Comparison of ENCODE assay signal across 13 mouse cellular contexts in the genomic region with DNA sequence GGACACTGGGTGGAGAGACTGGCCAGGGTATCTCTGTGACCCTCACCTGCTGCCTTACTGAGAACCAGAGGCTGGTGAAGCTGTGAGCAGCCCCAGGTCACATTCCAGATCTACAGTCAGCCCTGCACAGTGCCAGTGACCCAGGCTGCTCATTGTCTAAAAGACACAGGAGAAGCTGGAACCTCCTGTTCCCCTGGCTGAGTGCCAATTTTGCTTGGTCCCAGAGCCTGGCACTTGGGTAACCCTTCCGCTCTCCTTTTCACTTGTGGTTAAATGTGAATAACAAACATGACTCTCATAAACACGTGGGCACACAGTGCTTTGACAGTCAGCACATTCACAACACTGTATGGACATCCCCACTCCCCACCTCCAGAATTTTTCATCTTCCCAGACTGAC.
DNase-seq lines count a peak whose midpoint lies in the region; ATAC-seq lines count a peak whose summit lies in the region.
"Had no signal": no experiment of that assay in that cellular context is flagged by ENCODE, and none has a peak within 500 bp of the region (broad histone marks: within the 10 kb centered on the region; RNA-seq: fewer than 3 reads in every experiment).

No protein-coding gene starts in this region.

- no peak overlapping the region for H3K4me2 ChIP-seq in kidney, embryonic 16.5 days (replicated peaks; ENCODE audit: low read depth, low read length)
- H3K4me2 ChIP-seq in kidney, embryonic 14.5 days (replicated peaks; ENCODE audit: low read depth, low read length), result no peak overlapping the region
- H3K4me2 ChIP-seq in neural tube, embryonic 14.5 days (ENCODE audit: low read depth, low read length), result no peak overlapping the region
- H3K4me2 ChIP-seq in neural tube, embryonic 15.5 days, result no peak overlapping the region
- H3K4me2 ChIP-seq: forebrain, embryonic 12.5 days; midbrain, embryonic 12.5 days had no signal

- H3K9ac ChIP-seq in kidney, embryonic 16.5 days (replicated peaks; ENCODE audit: low read length), result no peak overlapping the region
- no peak overlapping the region for H3K9ac ChIP-seq in kidney, embryonic 14.5 days (ENCODE audit: low read depth, low read length)
- no peak overlapping the region for H3K9ac ChIP-seq in neural tube, embryonic 14.5 days (replicated peaks; ENCODE audit: low read depth, low read length)
- no peak overlapping the region for H3K9ac ChIP-seq in neural tube, embryonic 15.5 days (replicated peaks)
- H3K9ac ChIP-seq: forebrain, embryonic 12.5 days; midbrain, embryonic 12.5 days had no signal

- H3K27me3 ChIP-seq in kidney, embryonic 16.5 days (ENCODE audit: insufficient read depth, low read length), result no peaks in the 10 kb centered on the region
- H3K27me3 ChIP-seq in kidney, embryonic 14.5 days (ENCODE audit: control insufficient read depth, insufficient read depth, low read length), result no peaks in the 10 kb centered on the region
- H3K27me3 ChIP-seq in neural tube, embryonic 14.5 days (ENCODE audit: control insufficient read depth, insufficient read depth, low read length), result no peaks in the 10 kb centered on the region
- H3K27me3 ChIP-seq in neural tube, embryonic 15.5 days (replicated peaks), result no peaks in the 10 kb centered on the region
- H3K27me3 ChIP-seq: forebrain, embryonic 12.5 days; midbrain, embryonic 12.5 days had no signal

- H3K36me3 ChIP-seq in kidney, embryonic 16.5 days (ENCODE audit: insufficient read depth, low read length), result no peaks in the 10 kb centered on the region
- H3K36me3 ChIP-seq in kidney, embryonic 14.5 days (ENCODE audit: control insufficient read depth, insufficient read depth, low read length), result no peaks in the 10 kb centered on the region
- H3K36me3 ChIP-seq in neural tube, embryonic 14.5 days (ENCODE audit: control insufficient read depth, insufficient read depth, low read length), result no peaks in the 10 kb centered on the region
- no peaks in the 10 kb centered on the region for H3K36me3 ChIP-seq in neural tube, embryonic 15.5 days
- H3K36me3 ChIP-seq: forebrain, embryonic 12.5 days; midbrain, embryonic 12.5 days had no signal

- no peak overlapping the region for H3K27ac ChIP-seq in kidney, embryonic 16.5 days (ENCODE audit: low read length)
- no peak overlapping the region for H3K27ac ChIP-seq in kidney, embryonic 14.5 days (ENCODE audit: low read depth, low read length)
- no peak overlapping the region for H3K27ac ChIP-seq in neural tube, embryonic 14.5 days (ENCODE audit: low read depth, low read length)
- H3K27ac ChIP-seq in neural tube, embryonic 15.5 days (replicated peaks), result no peak overlapping the region
- H3K27ac ChIP-seq: forebrain, embryonic 12.5 days; heart, adult 2 months; midbrain, embryonic 12.5 days had no signal

- no peaks in the 10 kb centered on the region for H3K9me3 ChIP-seq in kidney, embryonic 16.5 days (ENCODE audit: low read length)
- no peaks in the 10 kb centered on the region for H3K9me3 ChIP-seq in kidney, embryonic 14.5 days (ENCODE audit: control insufficient read depth, low read length)
- no peaks in the 10 kb centered on the region for H3K9me3 ChIP-seq in neural tube, embryonic 14.5 days (ENCODE audit: control insufficient read depth, low read length)
- H3K9me3 ChIP-seq in neural tube, embryonic 15.5 days (replicated peaks), result no peaks in the 10 kb centered on the region
- H3K9me3 ChIP-seq: forebrain, embryonic 12.5 days had no signal

- no peak overlapping the region for H3K4me3 ChIP-seq in kidney, embryonic 16.5 days (ENCODE audit: low read length)
- H3K4me3 ChIP-seq in kidney, embryonic 14.5 days (ENCODE audit: low read length), result no peak overlapping the region
- H3K4me3 ChIP-seq in neural tube, embryonic 14.5 days (ENCODE audit: low read depth, low read length), result no peak overlapping the region
- no peak overlapping the region for H3K4me3 ChIP-seq in neural tube, embryonic 15.5 days (replicated peaks)
- H3K4me3 ChIP-seq: forebrain, embryonic 12.5 days; heart, adult 2 months; midbrain, embryonic 12.5 days had no signal

- WGBS in kidney, embryonic 16.5 days, result 80% methylated on average over 2 of the region's 2 CpGs
- 91% methylated on average over 2 of the region's 2 CpGs for WGBS in kidney, embryonic 14.5 days
- WGBS in neural tube, embryonic 14.5 days, result 75% methylated on average over 2 of the region's 2 CpGs
- WGBS in neural tube, embryonic 15.5 days, result 81% methylated on average over 2 of the region's 2 CpGs

- no peaks in the 10 kb centered on the region for H3K4me1 ChIP-seq in kidney, embryonic 16.5 days (ENCODE audit: insufficient read depth, low read length)
- H3K4me1 ChIP-seq in kidney, embryonic 14.5 days (ENCODE audit: control insufficient read depth, insufficient read depth, low read length), result no peaks in the 10 kb centered on the region
- no peaks in the 10 kb centered on the region for H3K4me1 ChIP-seq in neural tube, embryonic 14.5 days (ENCODE audit: control insufficient read depth, insufficient read depth, low read length)
- H3K4me1 ChIP-seq in neural tube, embryonic 15.5 days, result 0 out of 2 replicates have a peak, but pooled peaks cover under 1% of the 10 kb centered on the region
- H3K4me1 ChIP-seq: forebrain, embryonic 12.5 days; midbrain, embryonic 12.5 days had no signal

- peak; percentile 12 for DNase-seq in adrenal gland, postnatal 25 days
- no peak for DNase-seq in adrenal gland, postnatal 4 days (ENCODE audit: low spot score in 2 of 2)
- no peak for DNase-seq in thymus, postnatal 0 days (ENCODE audit: low spot score)
- no peak for DNase-seq in embryo, embryonic 10 days (ENCODE audit: low spot score)
- DNase-seq: B cell, adult 2 months; heart, adult 2 months; heart, postnatal 36 days had no signal

- 0 out of 2 replicates have a peak, but pooled peaks have one; percentile 23 for ATAC-seq in kidney, embryonic 16.5 days (ENCODE audit: low FRiP score, low TSS enrichment)
- ATAC-seq in kidney, embryonic 14.5 days (ENCODE audit: low FRiP score, low TSS enrichment), result no peak
- peak; percentile 44; the same call in 1 of the 2 replicates for ATAC-seq in neural tube, embryonic 14.5 days (ENCODE audit: low read depth)
- ATAC-seq in neural tube, embryonic 15.5 days (ENCODE audit: low FRiP score), result no peak

Comparison
In these comparisons a context has a peak if more than half of its experiments do, and no peak if none do; other contexts are left out.
1. ATAC-seq: peak in kidney, embryonic 16.5 days (single experiment) and neural tube, embryonic 14.5 days (single experiment); none in kidney, embryonic 14.5 days (single experiment) and neural tube, embryonic 15.5 days (single experiment).